Mouse (Mus musculus) small intestine, adult 2 months (tissue): ENCODE data around the gene Rnase11. TPM values are rescaled to one million over a fixed set of nuclear protein-coding genes. Genes with fewer than 3 reads are reported as not detected.

Source experiments
- H3K27ac ChIP-seq: fragments of 200-500 bp; 2 replicates; pipeline ENCODE4 v1.5.1; 2012; ENCODE audit warnings: low read depth, low read length, control low read depth, inconsistent platforms; ENCODE audit not compliant: insufficient read depth
- H3K27me3 ChIP-seq: fragments of 200-500 bp; 2 replicates; pipeline ENCODE4 v1.6.1; 2012; ENCODE audit warnings: mild to moderate bottlenecking, moderate library complexity, low read length, inconsistent platforms; ENCODE audit not compliant: control insufficient read depth, insufficient read depth
- H3K36me3 ChIP-seq: fragments of 200-500 bp; 2 replicates; pipeline ENCODE4 v1.6.1; 2012; ENCODE audit warnings: mild to moderate bottlenecking, low read length, control low read depth, inconsistent platforms; ENCODE audit not compliant: control insufficient read depth, insufficient read depth
- H3K4me1 ChIP-seq: fragments of 200-500 bp; 2 replicates; pipeline ENCODE4 v1.6.1; 2012; ENCODE audit warnings: low read length, inconsistent platforms, mixed read lengths; ENCODE audit not compliant: control insufficient read depth, insufficient read depth, insufficient read length
- H3K4me3 ChIP-seq: fragments of 200-500 bp; 2 replicates; pipeline ENCODE4 v1.5.1; 2012; ENCODE audit warnings: low read depth, mild to moderate bottlenecking, control low read depth, inconsistent platforms, low read length, moderate library complexity
- CTCF ChIP-seq: fragments of 200-500 bp; IDR thresholded peaks from 2 replicates; pipeline ENCODE4 v1.5.1; 2012; ENCODE audit warnings: low read depth, mild to moderate bottlenecking, control low read depth, inconsistent platforms, low read length, moderate library complexity, mixed read lengths; ENCODE audit not compliant: insufficient replicate concordance, insufficient read length; ENCODE audit errors: extremely low read depth
- POLR2A ChIP-seq: fragments of 200-500 bp; IDR thresholded peaks from 2 replicates; pipeline ENCODE4 v1.6.1; 2012; ENCODE audit warnings: low read depth, mild to moderate bottlenecking, control low read depth, inconsistent platforms, low read length, moderate library complexity
- WGBS: fragments of 180-500 bp; shearing (Covaris S2); methylation state at CpG from one replicate; pipeline ENCODE4 v1.1.7; 2018; 5-methylcytosine and 5-hydroxymethylcytosine counted together
- polyA plus RNA-seq: library from polyadenylated mRNA; depleted of rRNA; stranded (reverse); fragments of >200 nt; gene quantifications from 2 replicates; pipeline ENCODE4 v1.2.3, GENCODE M21; 2012; rRNA removed

Rnase11 gene
- polyA plus RNA-seq, 1 experiment: not detected

GRCm38 (mm10) chr14:51007152-51007801 lies 42.7 kb downstream of the Rnase11 start, which contains the start of gene Rnase10:
Rnase10 (plus strand) TSS chr14:51007751.
- Histone ChIP-seq H3K4me3 (no peak within 1 kb of the TSS), H3K27me3 (no peaks in the 10 kb centered on the region), H3K4me1 (peaks cover 2% of the 10 kb centered on the region), H3K27ac (peak within 1 kb of the TSS; percentile 88), H3K36me3 (no peaks in the 10 kb centered on the region)
- TF ChIP-seq POLR2A: no peak
- TF ChIP-seq CTCF: no peak
- WGBS: 85% methylated on average over 8 of the region's 8 CpGs

Other genes starting within 250 kb of the Rnase11 start
- not detected in 2 replicates for gene Ccnb1ip1, start 242.4 kb downstream of the Rnase11 start, polyA plus RNA-seq
- 2.9 and 5.8 TPM in 2 replicates for gene Parp2, start 242.3 kb downstream of the Rnase11 start, polyA plus RNA-seq
- 48.1 and 105 TPM in 2 replicates for gene Tep1, start 179.6 kb downstream of the Rnase11 start, polyA plus RNA-seq
- 0.29 and 1.7 TPM in 2 replicates for gene Klhl33, start 152.7 kb downstream of the Rnase11 start, polyA plus RNA-seq
- gene Osgep, start 125.3 kb downstream of the Rnase11 start, polyA plus RNA-seq: 65.0 and 97.3 TPM in 2 replicates
- 9.6 and 20.0 TPM in 2 replicates for gene Apex1, start 125.2 kb downstream of the Rnase11 start, polyA plus RNA-seq
- gene Pip4p1, start 119.3 kb downstream of the Rnase11 start, polyA plus RNA-seq: 50.9 and 93.1 TPM in 2 replicates
- gene Pnp, start 119.1 kb downstream of the Rnase11 start, polyA plus RNA-seq: 59.2 and 116 TPM in 2 replicates
- gene Gm49342, start 105.6 kb downstream of the Rnase11 start, polyA plus RNA-seq: not detected in 2 replicates
- gene Pnp2, start 94.2 kb downstream of the Rnase11 start, polyA plus RNA-seq: 63.7 and 87.2 TPM in 2 replicates
- gene Rnase10, start 42.4 kb downstream of the Rnase11 start, polyA plus RNA-seq: not detected in 2 replicates
- not detected in 2 replicates for gene Rnase9, start 8.3 kb downstream of the Rnase11 start, polyA plus RNA-seq
- gene Rnase12, start 7.5 kb upstream of the Rnase11 start, polyA plus RNA-seq: not detected in 2 replicates
- 0.01 TPM in 1 of 2 replicates, not detected in the other for gene Olfr750, start 24.3 kb upstream of the Rnase11 start, polyA plus RNA-seq
- 120 and 130 TPM in 2 replicates for gene Rnase4, start 40.9 kb upstream of the Rnase11 start, polyA plus RNA-seq
- 21.1 and 27.1 TPM in 2 replicates for gene Ang, start 41.0 kb upstream of the Rnase11 start, polyA plus RNA-seq
- not detected in 2 replicates for gene Eddm3b, start 64.3 kb upstream of the Rnase11 start, polyA plus RNA-seq
- 9.7 and 15.0 TPM in 2 replicates for gene Rnase6, start 73.7 kb upstream of the Rnase11 start, polyA plus RNA-seq
- gene Rnase1, start 96.6 kb upstream of the Rnase11 start, polyA plus RNA-seq: 47.1 and 6,983 TPM in 2 replicates
- gene Rnase2b, start 112.1 kb upstream of the Rnase11 start, polyA plus RNA-seq: not detected in 2 replicates
- not detected in 2 replicates for gene Ang2, start 149.0 kb upstream of the Rnase11 start, polyA plus RNA-seq
- not detected in 2 replicates for gene Ear14, start 153.2 kb upstream of the Rnase11 start, polyA plus RNA-seq
- gene Rnase2a, start 205.9 kb upstream of the Rnase11 start, polyA plus RNA-seq: not detected in 2 replicates